Mouse (Mus musculus) spleen, adult 2 months (tissue): ENCODE data around the gene Lzts2.

Source experiments
- CTCF ChIP-seq: fragments of 200-500 bp; IDR thresholded peaks from 2 replicates; pipeline ENCODE4 v1.5.1; 2011; ENCODE audit warnings: mild to moderate bottlenecking, inconsistent platforms; ENCODE audit not compliant: insufficient read depth, insufficient read length, insufficient replicate concordance; ENCODE audit errors: extremely low read depth
- POLR2A ChIP-seq: fragments of 200-500 bp; IDR thresholded peaks from 2 replicates; pipeline ENCODE4 v1.6.1; 2011; ENCODE audit warnings: low read depth, low read length, inconsistent platforms

DNA sequence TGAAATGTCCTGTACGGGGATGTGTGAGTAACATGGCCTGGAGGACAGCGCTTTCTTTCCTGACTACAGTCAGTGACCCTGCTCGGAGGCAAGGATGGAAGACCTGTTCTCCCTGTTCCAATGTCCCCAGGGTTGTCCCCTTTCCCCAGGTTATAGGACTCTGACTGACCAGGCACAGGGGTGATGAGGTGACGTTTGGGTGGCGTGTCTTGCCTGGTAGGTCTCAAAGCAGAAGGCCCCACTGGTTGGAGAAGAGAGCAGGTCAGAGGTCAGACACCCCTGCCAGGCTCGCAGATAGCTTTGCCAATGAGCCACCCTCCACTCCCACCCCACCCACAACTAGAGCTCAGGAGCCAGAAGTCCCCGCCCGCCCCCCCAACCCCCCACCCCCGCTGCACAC is 15.4 kb downstream of the Lzts2 start:
- TF ChIP-seq CTCF (no peak), POLR2A (no peak)
